Mouse (Mus musculus): ENCODE measurements around the gene Ppp2r5a.

DNA sequence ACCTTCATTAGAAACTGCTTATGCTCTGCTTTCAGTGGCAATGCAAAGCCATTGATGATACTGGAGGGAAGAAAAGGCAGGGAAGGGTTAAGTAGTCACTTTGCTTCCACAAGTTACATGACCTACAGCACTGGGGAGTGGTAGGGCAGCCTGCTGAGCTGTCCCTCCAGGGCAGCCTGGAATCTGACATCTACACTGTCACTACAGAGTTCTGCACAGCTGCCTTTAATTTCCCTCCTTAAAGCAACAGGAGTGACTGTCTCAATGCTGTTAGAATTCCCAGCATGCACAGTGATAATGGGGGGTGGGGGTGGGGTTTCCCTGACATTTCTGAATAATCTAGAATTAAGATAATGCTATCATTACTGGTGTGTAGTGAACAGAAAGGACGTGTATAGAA lies 46.1 kb downstream of the Ppp2r5a start:
- no peak for TF ChIP-seq POLR2A (IDR thresholded peaks at IDR 0.05; ENCODE audit: borderline replicate concordance, insufficient read depth, low read length)
- TF ChIP-seq CTCF (IDR thresholded peaks at IDR 0.05; ENCODE audit: borderline replicate concordance, insufficient read depth, low read depth, low read length) = no peak
